Mouse (Mus musculus) CD4-positive helper T cell, adult 2 months (primary cell): ENCODE results near the gene Rsad2.
A peak's percentile ranks its signal among the peaks of the same experiment; 100 is the strongest.
"Not testable (repeated sequence)": the region's sequence is repeated elsewhere in the genome, so short reads cannot be mapped to it uniquely, and the experiment has no call there.

Experiments used
- DNase-seq: peaks from one replicate; pipeline ENCODE4 v3.0.0-alpha.2; 2012; ENCODE audit warnings: low read depth, missing footprints, low spot score

Rsad2 gene

DNA sequence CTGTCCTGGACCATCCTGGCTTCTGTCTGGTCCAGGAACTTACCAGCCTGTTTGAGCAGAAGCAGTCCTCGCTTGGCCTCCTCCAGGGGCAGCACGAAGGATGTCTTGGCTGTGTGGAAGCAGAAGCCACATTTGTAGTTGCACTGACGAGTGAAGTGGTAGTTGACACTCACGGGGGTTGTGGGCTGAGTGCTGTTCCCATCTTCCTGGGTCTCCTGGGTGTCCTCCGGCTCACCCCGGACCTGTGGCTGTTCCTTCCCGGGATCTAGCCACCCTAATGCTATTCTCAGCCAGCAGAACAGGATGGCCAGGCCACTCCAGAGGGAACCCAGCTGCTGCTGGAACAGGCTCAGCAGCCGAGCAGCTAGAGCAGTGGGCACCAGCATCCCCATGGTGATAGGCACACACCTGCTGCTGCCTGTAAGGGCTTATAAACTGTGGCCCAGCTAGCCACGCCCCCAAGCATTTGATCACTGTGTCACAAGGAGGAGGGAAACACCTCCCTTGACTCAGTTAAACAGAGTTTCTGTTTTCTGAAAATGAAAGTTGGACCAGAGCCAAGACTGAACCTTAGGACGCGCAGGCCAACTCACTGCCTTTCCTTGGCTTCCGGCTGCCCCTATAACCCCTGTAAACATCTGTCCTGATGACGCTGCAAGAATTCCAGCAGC lies at the start of gene Rsad2:
Gene Rsad2 (minus strand): TSS at position 425 of the 671 bp plus-strand sequence.
- peak; percentile 93 for DNase-seq

DNA sequence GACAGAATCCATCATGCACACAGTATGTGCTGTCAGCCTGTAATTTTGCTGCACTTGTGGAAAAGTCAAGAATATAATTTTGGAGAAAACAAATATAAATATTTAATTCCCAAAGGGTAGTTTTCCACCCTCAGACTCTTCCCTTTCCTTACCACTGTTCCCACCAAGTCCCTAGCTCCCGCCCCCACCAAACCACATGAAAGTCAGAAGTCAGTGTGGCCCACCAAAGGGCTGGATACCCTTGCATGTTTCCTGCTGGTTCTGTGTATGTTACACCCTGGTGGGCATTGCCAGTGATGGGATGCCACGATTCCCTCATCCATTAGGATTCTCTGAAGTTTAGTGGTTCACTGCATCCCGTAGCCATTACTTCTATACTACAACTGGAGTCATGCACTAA lies 44.8 kb upstream of the Rsad2 start:
- DNase-seq: no peak

- peak; percentile 10 for DNase-seq
Observed at GRCm38 (mm10) chr12:26489942-26490341, 33.7 kb upstream of the Rsad2 start.

- DNase-seq: no peak
Observed at GRCm38 (mm10) chr12:26488617-26489274, 32.5 kb upstream of the Rsad2 start.

DNA sequence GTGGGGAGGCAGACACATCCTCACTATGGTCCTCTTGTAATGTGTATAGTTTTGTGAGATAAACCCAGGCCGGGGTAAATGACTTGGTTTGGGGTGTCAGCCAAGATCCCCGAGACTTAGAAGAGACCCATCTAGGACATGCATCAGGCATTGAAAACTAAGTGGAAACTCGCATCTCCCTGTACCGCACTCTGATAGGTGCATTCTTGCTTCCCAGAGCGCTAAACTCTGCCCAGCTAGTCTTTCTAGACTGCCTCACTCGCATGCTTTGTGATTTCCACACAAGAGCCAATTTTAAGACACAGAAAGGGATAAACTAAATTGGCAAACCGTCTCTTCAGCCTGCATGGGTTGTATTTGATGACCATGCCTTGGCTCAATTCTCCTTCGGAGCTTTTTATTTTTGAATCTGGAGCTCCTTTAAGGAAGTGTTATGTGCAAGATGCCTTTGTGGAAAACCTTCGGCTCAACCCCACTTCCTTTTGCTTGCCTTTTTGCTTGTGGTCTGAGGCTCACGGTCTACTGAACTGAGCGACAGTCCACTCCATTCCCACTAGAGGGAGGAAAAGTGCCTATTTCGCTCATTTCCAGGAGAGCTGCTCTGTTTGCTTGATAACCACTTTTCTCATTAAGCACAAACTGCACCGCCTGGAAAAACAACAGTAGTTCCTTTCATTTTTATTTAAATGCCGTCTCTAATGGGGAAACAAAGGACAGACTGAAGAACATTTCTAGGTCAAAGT lies 31.8 kb upstream of the Rsad2 start:
- DNase-seq: no peak

DNA sequence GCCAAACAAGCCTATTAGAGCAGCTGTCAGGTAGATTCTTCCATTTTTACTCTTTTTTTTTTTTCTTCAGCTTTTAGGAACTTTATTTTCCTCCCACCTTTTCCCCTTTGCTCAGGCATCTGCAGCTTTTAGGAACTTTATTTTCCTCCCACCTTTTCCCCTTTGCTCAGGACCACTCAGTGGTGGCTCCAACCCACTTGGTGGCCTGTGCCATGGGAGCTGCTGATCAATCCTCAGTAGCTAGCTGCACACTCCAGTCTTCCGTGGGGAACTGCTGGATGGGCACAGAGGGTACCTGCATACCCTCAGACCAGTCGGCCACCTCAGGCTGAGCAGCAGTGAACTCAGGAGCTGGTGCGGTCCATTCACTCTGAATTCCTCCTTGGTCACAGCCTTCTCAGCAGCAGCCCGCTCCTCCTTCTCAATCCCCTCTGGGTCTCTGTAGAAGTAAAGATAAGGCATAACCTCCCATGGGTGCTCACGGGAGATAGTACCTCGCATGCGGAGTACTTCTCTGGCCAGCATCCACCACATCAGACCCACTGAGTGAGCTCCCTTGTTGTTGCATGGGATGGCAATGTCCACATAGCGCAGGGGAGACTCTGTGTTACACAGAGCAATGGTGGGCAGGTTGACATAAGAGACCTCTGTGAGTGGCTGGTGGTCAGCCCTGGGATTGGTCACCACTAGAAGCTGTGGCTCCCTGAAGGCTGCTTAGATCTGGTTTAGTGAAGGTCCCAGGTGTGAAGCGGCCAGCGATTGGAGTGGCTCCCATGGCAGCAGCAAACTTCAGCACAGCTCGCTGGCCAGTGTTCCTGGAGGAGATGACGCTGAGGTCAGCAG lies 29.7 kb upstream of the Rsad2 start:
- DNase-seq: not testable (repeated sequence)

DNA sequence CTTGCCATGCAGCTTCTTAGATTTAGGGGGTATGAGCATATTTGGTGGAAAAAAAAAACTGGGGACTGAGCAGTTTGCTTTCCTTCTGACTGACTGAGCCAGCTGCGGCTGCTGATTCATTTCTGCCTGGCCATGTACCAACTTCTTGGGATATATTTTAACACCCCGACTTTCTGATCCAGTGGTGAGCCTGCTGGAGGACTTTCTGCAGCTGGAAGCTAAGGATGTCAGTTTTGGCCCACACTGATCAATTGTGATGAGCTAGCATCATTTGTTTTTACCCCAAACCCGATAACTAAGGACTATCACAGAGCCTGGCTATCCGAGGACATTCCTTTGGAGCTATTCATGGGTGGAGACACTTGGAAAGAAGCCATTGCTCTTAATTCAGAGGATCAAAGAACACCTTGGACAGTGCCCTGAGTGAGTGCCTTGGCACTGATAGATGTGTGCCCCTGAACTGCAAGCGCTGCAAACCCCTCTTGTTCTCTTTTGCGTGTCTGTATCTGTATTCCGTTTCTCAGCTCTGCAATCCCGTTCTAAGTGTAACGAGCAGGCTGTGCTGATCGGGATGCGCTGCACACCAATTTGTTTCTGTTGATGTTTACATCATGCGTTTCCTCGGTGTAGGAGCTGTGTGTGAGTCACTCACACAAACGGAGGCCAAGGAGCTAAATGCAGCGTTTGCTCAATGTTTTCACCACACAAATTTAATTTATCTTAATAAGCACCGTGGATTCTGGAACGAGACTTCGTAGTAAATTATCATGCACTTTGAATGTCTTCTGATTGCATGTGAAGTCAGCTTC lies 22.1 kb upstream of the Rsad2 start:
- DNase-seq: no peak

DNA sequence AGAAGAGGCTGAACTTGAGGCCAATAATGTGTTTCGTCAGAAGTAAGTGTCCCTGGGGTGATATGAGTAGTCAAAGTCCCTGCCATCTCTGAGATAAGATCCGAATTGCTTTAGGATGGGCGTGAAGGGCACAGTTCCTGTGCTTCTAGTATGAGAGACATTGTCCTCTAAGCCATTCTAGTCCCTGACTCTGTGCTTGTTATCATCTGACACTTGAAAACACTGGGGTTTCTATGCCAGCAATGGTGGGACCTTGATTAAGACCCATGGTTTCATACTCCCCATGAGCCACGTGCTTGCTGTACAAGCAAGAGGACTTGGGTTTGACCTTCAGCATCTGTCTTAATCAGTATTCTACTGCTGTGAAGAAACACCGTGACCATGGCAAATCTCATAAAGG lies 20.9 kb upstream of the Rsad2 start:
- no peak for DNase-seq

- no peak for DNase-seq
Observed at GRCm38 (mm10) chr12:26473746-26474145, 17.5 kb upstream of the Rsad2 start.

DNA sequence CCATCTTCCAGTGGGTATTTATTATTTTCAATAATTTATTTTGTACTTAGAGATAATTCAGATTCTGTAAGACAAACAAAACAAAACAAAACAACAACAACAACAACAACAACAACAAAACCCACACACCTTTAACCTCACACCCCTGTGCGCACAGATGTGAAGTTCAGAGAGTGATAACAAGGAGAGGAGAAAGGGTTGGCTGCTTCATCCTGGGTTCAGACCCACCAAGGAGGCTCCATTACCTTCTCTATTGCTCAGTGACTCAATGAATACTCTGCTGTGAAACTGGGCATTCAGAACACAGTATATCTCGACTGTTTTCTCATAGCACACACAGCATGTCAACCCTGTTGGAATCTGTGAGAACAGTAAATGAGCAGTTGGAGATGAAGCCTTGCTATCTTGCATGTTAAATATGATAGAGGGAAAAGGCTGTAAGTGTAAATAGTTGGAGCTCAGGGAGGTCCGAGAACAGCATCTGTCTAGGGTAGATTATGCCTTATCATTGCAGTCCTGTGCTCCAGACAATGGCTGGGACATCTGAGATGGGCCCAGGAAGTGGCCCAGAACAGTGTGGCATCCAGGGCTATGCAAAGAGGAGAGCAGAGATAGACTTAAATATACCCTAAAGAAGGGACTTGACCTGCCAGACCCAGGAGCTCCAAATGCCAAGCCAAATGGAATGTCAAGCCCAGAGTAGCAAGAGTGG lies 16.7 kb upstream of the Rsad2 start:
- DNase-seq: no peak

GRCm38 (mm10) chr12:26471376-26471775 lies 15.1 kb upstream of the Rsad2 start:
- DNase-seq: no peak

DNA sequence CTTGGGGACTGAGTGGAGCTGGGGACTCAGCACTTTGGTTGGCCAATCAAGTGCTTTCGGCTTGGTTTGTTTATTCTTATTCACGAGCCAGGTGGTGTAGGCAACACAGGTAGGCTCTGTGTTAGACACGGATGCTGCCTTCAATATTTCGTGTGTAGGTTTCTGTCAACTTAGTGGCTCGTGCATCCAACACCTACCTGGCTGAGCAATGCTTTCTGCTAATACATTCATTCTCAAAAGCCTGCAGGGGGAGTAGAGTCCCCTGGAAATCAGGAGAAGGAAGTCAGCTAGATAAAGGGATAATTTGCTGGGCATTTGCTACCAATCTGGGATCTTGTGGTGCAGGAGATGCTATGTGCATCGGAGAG lies 13.8 kb upstream of the Rsad2 start:
- DNase-seq: no peak

- DNase-seq: peak; percentile 88
Observed at GRCm38 (mm10) chr12:26469098-26470041, 13.1 kb upstream of the Rsad2 start, which contains the start of gene Cmpk2. Gene Cmpk2 (plus strand): TSS chr12:26469204.

- no peak for DNase-seq
Observed at GRCm38 (mm10) chr12:26465600-26465999, 9.3 kb upstream of the Rsad2 start.

- DNase-seq: peak; percentile 14
Observed at GRCm38 (mm10) chr12:26460091-26460490, 3.8 kb upstream of the Rsad2 start.

DNA sequence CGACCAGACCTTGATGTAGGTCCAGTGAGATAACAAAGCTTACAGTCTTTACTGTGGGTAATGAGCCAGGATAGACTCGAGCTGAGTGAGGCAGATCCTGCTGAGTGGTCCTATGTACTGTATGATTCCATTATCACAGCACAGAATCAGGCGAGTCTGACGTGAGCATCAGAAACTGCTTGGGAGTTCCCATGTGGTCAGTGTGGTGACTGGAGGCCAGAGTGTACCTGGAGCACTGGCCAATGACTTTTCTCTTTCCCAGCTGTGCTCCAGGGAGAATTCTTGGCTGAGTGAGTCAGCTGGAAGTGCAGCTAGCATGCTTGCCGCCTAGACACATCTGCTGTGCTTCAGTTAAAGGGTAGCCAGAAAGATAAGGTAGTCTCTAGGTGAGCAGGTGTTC lies 1.6 kb downstream of the Rsad2 start:
- no peak for DNase-seq

GRCm38 (mm10) chr12:26452951-26453350 lies 3.3 kb downstream of the Rsad2 start:
- DNase-seq: no peak

GRCm38 (mm10) chr12:26451150-26451549 lies 5.1 kb downstream of the Rsad2 start:
- no peak for DNase-seq

GRCm38 (mm10) chr12:26449483-26449882 lies 6.8 kb downstream of the Rsad2 start:
- DNase-seq: no peak
